31 mouse cellular contexts compared by ENCODE assay signal in the genomic region with DNA sequence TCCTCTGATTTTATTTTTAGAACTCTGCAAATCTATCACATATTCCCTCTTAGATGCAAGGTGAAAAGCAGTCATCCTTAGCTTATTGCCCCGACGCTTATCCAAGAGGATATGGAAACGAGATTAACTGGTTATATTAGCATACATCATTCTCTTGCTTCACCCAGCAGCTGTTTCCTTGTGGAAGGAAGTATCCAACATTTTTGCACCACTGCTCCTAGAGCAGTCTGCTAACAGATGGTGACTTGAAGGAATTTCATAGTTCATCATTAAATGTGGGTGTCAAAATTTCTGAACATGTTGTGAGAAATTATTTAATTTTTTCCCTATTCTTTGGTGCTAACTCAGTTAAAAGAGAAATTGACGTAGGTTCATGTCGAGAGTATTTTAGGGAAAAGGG.
DNase-seq lines count a peak whose midpoint lies in the region; ATAC-seq and TF ChIP-seq lines count a peak whose summit lies in the region.
"Had no signal": no experiment of that assay in that cellular context is flagged by ENCODE, and none has a peak within 500 bp of the region (broad histone marks: within the 10 kb centered on the region; RNA-seq: fewer than 3 reads in every experiment).

No protein-coding gene starts in this region.

- no peaks in the 10 kb centered on the region for H3K9me3 ChIP-seq in forebrain, embryonic 14.5 days (replicated peaks; ENCODE audit: control insufficient read depth, low read length)
- no peaks in the 10 kb centered on the region for H3K9me3 ChIP-seq in forebrain, embryonic 12.5 days
- no peaks in the 10 kb centered on the region for H3K9me3 ChIP-seq in kidney, postnatal 0 days (replicated peaks; ENCODE audit: low read length)
- no peaks in the 10 kb centered on the region for H3K9me3 ChIP-seq in kidney, embryonic 16.5 days (ENCODE audit: low read length)
- no peaks in the 10 kb centered on the region for H3K9me3 ChIP-seq in lung, embryonic 14.5 days (ENCODE audit: low read depth, low read length)
- H3K9me3 ChIP-seq: embryonic facial prominence, embryonic 12.5 days; G1E; heart, embryonic 10.5 days; heart, embryonic 15.5 days; intestine, embryonic 15.5 days; limb, embryonic 12.5 days; liver, embryonic 15.5 days; neural tube, embryonic 12.5 days had no signal

- no peak for ATAC-seq in forebrain, embryonic 14.5 days
- ATAC-seq in forebrain, embryonic 12.5 days (ENCODE audit: low FRiP score), result no peak
- no peak for ATAC-seq in kidney, postnatal 0 days (replicated peaks; ENCODE audit: low FRiP score, low read depth)
- no peak for ATAC-seq in kidney, embryonic 16.5 days (ENCODE audit: low FRiP score, low TSS enrichment)
- no peak for ATAC-seq in lung, embryonic 14.5 days (ENCODE audit: insufficient read depth)
- ATAC-seq: hindbrain, postnatal 0 days; intestine, embryonic 15.5 days; midbrain, embryonic 16.5 days had no signal

- H3K4me1 ChIP-seq in forebrain, embryonic 14.5 days (ENCODE audit: control insufficient read depth, insufficient read depth, low read length), result no peaks in the 10 kb centered on the region
- no peaks in the 10 kb centered on the region for H3K4me1 ChIP-seq in forebrain, embryonic 12.5 days
- H3K4me1 ChIP-seq in kidney, postnatal 0 days (replicated peaks; ENCODE audit: insufficient read depth, low read length), result no peaks in the 10 kb centered on the region
- no peaks in the 10 kb centered on the region for H3K4me1 ChIP-seq in kidney, embryonic 16.5 days (ENCODE audit: insufficient read depth, low read length)
- no peaks in the 10 kb centered on the region for H3K4me1 ChIP-seq in lung, embryonic 14.5 days (ENCODE audit: insufficient read depth)
- H3K4me1 ChIP-seq: embryonic facial prominence, embryonic 12.5 days; heart, embryonic 10.5 days; heart, embryonic 15.5 days; intestine, embryonic 15.5 days; limb, embryonic 12.5 days; liver, embryonic 15.5 days; neural tube, embryonic 12.5 days had no signal

- DNase-seq in forebrain, embryonic 14.5 days (ENCODE audit: low spot score), result peak; percentile 19
- peak; percentile 14 for DNase-seq in kidney, postnatal 0 days (ENCODE audit: low spot score)
- DNase-seq in lung, embryonic 14.5 days, result peak; percentile 5
- no peak for DNase-seq in lung, postnatal 36 days
- DNase-seq in brain, embryonic 14.5 days (ENCODE audit: low read depth), result peak; percentile 38
- DNase-seq: adrenal gland, adult 8-10 months; cerebellum, adult 11 months; cerebellum, adult 9-10 months; cerebellum, postnatal 36 days; gastrocnemius, postnatal 25 days; heart, adult 11 months; kidney, adult 2 months; kidney, postnatal 10 days; right cerebral cortex, adult 18-20 months; spleen, adult 18-20 months; thymus, postnatal 25 days had no signal

- WGBS in forebrain, embryonic 14.5 days, result 79% methylated on average over 5 of the region's 5 CpGs
- WGBS in forebrain, embryonic 12.5 days, result 88% methylated on average over 5 of the region's 5 CpGs
- WGBS in kidney, postnatal 0 days, result 50% methylated on average over 5 of the region's 5 CpGs
- 63% methylated on average over 5 of the region's 5 CpGs for WGBS in kidney, embryonic 16.5 days
- WGBS in lung, embryonic 14.5 days, result 44% methylated on average over 5 of the region's 5 CpGs

- no peak overlapping the region for H3K27ac ChIP-seq in forebrain, embryonic 14.5 days (ENCODE audit: low read depth, low read length)
- no peak overlapping the region for H3K27ac ChIP-seq in forebrain, embryonic 12.5 days
- no peak overlapping the region for H3K27ac ChIP-seq in kidney, postnatal 0 days
- H3K27ac ChIP-seq in kidney, embryonic 16.5 days (ENCODE audit: low read length), result no peak overlapping the region
- no peak overlapping the region for H3K27ac ChIP-seq in lung, embryonic 14.5 days (ENCODE audit: low read depth)
- H3K27ac ChIP-seq: embryonic facial prominence, embryonic 12.5 days; heart, embryonic 10.5 days; heart, embryonic 15.5 days; hindbrain, postnatal 0 days; intestine, embryonic 15.5 days; left cerebral cortex, adult 2 months; limb, embryonic 12.5 days; liver, embryonic 15.5 days; macrophage; neural tube, embryonic 12.5 days had no signal

- no peak overlapping the region for H3K9ac ChIP-seq in forebrain, embryonic 14.5 days (ENCODE audit: low read length)
- no peak overlapping the region for H3K9ac ChIP-seq in forebrain, embryonic 12.5 days
- no peak overlapping the region for H3K9ac ChIP-seq in kidney, postnatal 0 days (ENCODE audit: low read depth, low read length)
- H3K9ac ChIP-seq in kidney, embryonic 16.5 days (replicated peaks; ENCODE audit: low read length), result no peak overlapping the region
- no peak overlapping the region for H3K9ac ChIP-seq in lung, embryonic 14.5 days
- H3K9ac ChIP-seq: embryonic facial prominence, embryonic 12.5 days; heart, embryonic 15.5 days; intestine, embryonic 15.5 days; limb, embryonic 12.5 days; liver, embryonic 15.5 days; neural tube, embryonic 12.5 days had no signal

- TF ChIP-seq POLR2A in brain, embryonic 14.5 days (IDR thresholded peaks at IDR 0.05; ENCODE audit: borderline replicate concordance, extremely low read depth, insufficient read depth, insufficient read length, poor library complexity, severe bottlenecking), result no peak

- H3K36me3 ChIP-seq in forebrain, embryonic 14.5 days (ENCODE audit: control insufficient read depth, insufficient read depth, low read length), result no peaks in the 10 kb centered on the region
- no peaks in the 10 kb centered on the region for H3K36me3 ChIP-seq in forebrain, embryonic 12.5 days (replicated peaks)
- H3K36me3 ChIP-seq in kidney, postnatal 0 days (ENCODE audit: insufficient read depth, low read length), result no peaks in the 10 kb centered on the region
- H3K36me3 ChIP-seq in kidney, embryonic 16.5 days (ENCODE audit: insufficient read depth, low read length), result no peaks in the 10 kb centered on the region
- H3K36me3 ChIP-seq in lung, embryonic 14.5 days (ENCODE audit: insufficient read depth), result no peaks in the 10 kb centered on the region
- H3K36me3 ChIP-seq: embryonic facial prominence, embryonic 12.5 days; G1E; heart, embryonic 10.5 days; heart, embryonic 15.5 days; intestine, embryonic 15.5 days; limb, embryonic 12.5 days; liver, embryonic 15.5 days; neural tube, embryonic 12.5 days had no signal

- no peak for TF ChIP-seq CTCF in kidney, postnatal 0 days (IDR thresholded peaks at IDR 0.05; ENCODE audit: low read depth)
- no peak for TF ChIP-seq CTCF in lung, embryonic 14.5 days (IDR thresholded peaks at IDR 0.05; ENCODE audit: low read depth)
- TF ChIP-seq CTCF in brain, embryonic 14.5 days (IDR thresholded peaks at IDR 0.05; ENCODE audit: borderline replicate concordance, extremely low read depth, insufficient read depth, insufficient read length), result no peak

- H3K4me3 ChIP-seq in forebrain, embryonic 14.5 days (ENCODE audit: low read depth, low read length), result no peak overlapping the region
- no peak overlapping the region for H3K4me3 ChIP-seq in forebrain, embryonic 12.5 days (replicated peaks)
- H3K4me3 ChIP-seq in kidney, postnatal 0 days (replicated peaks; ENCODE audit: low read depth, low read length), result no peak overlapping the region
- H3K4me3 ChIP-seq in kidney, embryonic 16.5 days (ENCODE audit: low read length), result no peak overlapping the region
- H3K4me3 ChIP-seq in lung, embryonic 14.5 days (ENCODE audit: low read depth, low read length), result no peak overlapping the region
- H3K4me3 ChIP-seq: embryonic facial prominence, embryonic 12.5 days; heart, embryonic 10.5 days; heart, embryonic 15.5 days; intestine, embryonic 15.5 days; left cerebral cortex, adult 2 months; limb, embryonic 12.5 days; liver, embryonic 15.5 days; myocyte; neural tube, embryonic 12.5 days had no signal

- H3K27me3 ChIP-seq in forebrain, embryonic 14.5 days (replicated peaks; ENCODE audit: control insufficient read depth, insufficient read depth, low read length), result no peaks in the 10 kb centered on the region
- no peaks in the 10 kb centered on the region for H3K27me3 ChIP-seq in forebrain, embryonic 12.5 days
- H3K27me3 ChIP-seq in kidney, postnatal 0 days (ENCODE audit: insufficient read depth, low read length), result no peaks in the 10 kb centered on the region
- H3K27me3 ChIP-seq in kidney, embryonic 16.5 days (ENCODE audit: insufficient read depth, low read length), result no peaks in the 10 kb centered on the region
- no peaks in the 10 kb centered on the region for H3K27me3 ChIP-seq in lung, embryonic 14.5 days (ENCODE audit: insufficient read depth, low read length)
- H3K27me3 ChIP-seq: embryonic facial prominence, embryonic 12.5 days; heart, embryonic 15.5 days; intestine, embryonic 15.5 days; limb, embryonic 12.5 days; liver, embryonic 15.5 days; neural tube, embryonic 12.5 days had no signal

- H3K4me2 ChIP-seq in forebrain, embryonic 14.5 days (ENCODE audit: low read length), result no peak overlapping the region
- no peak overlapping the region for H3K4me2 ChIP-seq in forebrain, embryonic 12.5 days
- H3K4me2 ChIP-seq in kidney, postnatal 0 days (ENCODE audit: low read length), result no peak overlapping the region
- no peak overlapping the region for H3K4me2 ChIP-seq in kidney, embryonic 16.5 days (replicated peaks; ENCODE audit: low read depth, low read length)
- H3K4me2 ChIP-seq in lung, embryonic 14.5 days, result no peak overlapping the region
- H3K4me2 ChIP-seq: embryonic facial prominence, embryonic 12.5 days; heart, embryonic 15.5 days; intestine, embryonic 15.5 days; limb, embryonic 12.5 days; liver, embryonic 15.5 days; neural tube, embryonic 12.5 days had no signal
